Mouse (Mus musculus) liver, postnatal 0 days (tissue): ENCODE data around the gene Tex14.

Experiments
- CTCF ChIP-seq: sonication (generic); IDR thresholded peaks from 2 replicates; pipeline ENCODE4 v1.5.1; 2016; ENCODE audit warnings: antibody characterized with exemption, low read depth
- EP300 ChIP-seq: IDR thresholded peaks from 2 replicates; pipeline ENCODE4 v1.6.1; 2016; ENCODE audit warnings: antibody characterized with exemption, low read depth, mild to moderate bottlenecking

- TF ChIP-seq CTCF = no peak
- TF ChIP-seq EP300 = no peak
Observed at GRCm38 (mm10) chr11:87589605-87590004, 184.7 kb downstream of the Tex14 start.
